Mouse (Mus musculus) kidney, adult 2 months (tissue): ENCODE measurements around the gene Ppa1. TPM values are rescaled to one million over a fixed set of nuclear protein-coding genes. Genes with fewer than 3 reads are reported as not detected.

Experiments
- DNase-seq: peaks from one replicate; pipeline ENCODE4 v3.0.0; 2021
- H3K27ac ChIP-seq: fragments of 200-500 bp; 2 replicates; pipeline ENCODE4 v1.5.1; 2012; ENCODE audit warnings: low read depth, low read length, control low read depth, inconsistent platforms; ENCODE audit not compliant: insufficient read depth
- H3K27me3 ChIP-seq: fragments of 200-500 bp; replicated peaks from 2 replicates; pipeline ENCODE4 v1.6.1; 2012; ENCODE audit warnings: mild to moderate bottlenecking, moderate library complexity, low read length, inconsistent platforms; ENCODE audit not compliant: control insufficient read depth, insufficient read depth
- H3K36me3 ChIP-seq: fragments of 200-500 bp; 2 replicates; pipeline ENCODE4 v1.6.1; 2012; ENCODE audit warnings: mild to moderate bottlenecking, moderate library complexity, low read length, inconsistent platforms; ENCODE audit not compliant: control insufficient read depth, insufficient read depth
- H3K4me1 ChIP-seq: fragments of 200-500 bp; 2 replicates; pipeline ENCODE4 v1.6.1; 2011; ENCODE audit warnings: low read length; ENCODE audit not compliant: control insufficient read depth, insufficient read depth
- H3K4me3 ChIP-seq: fragments of 200-500 bp; 2 replicates; pipeline ENCODE4 v1.5.1; 2011; ENCODE audit warnings: mild to moderate bottlenecking, low read depth, low read length, control low read depth; ENCODE audit not compliant: insufficient read depth
- CTCF ChIP-seq: fragments of 200-500 bp; conservative IDR thresholded peaks from 2 replicates; pipeline ENCODE4 v1.5.1; 2011; ENCODE audit warnings: low read depth, mild to moderate bottlenecking, control low read depth, low read length, moderate library complexity, mixed read lengths; ENCODE audit not compliant: insufficient read depth, insufficient read length
- POLR2A ChIP-seq: fragments of 200-500 bp; IDR thresholded peaks from one replicate; pipeline ENCODE4 v1.6.1; 2011; ENCODE audit warnings: low read depth, low read length, control low read depth
- WGBS: fragments of 180-500 bp; shearing (Covaris S2); methylation state at CpG from one replicate; pipeline ENCODE4 v1.1.7; 2018; 5-methylcytosine and 5-hydroxymethylcytosine counted together
- polyA plus RNA-seq: library from polyadenylated mRNA; depleted of rRNA; stranded (reverse); fragments of >200 nt; gene quantifications from 2 replicates; pipeline ENCODE4 v1.2.3, GENCODE M21; 2012

Ppa1 gene
- polyA plus RNA-seq, 1 experiment, result 34.6 TPM

DNA sequence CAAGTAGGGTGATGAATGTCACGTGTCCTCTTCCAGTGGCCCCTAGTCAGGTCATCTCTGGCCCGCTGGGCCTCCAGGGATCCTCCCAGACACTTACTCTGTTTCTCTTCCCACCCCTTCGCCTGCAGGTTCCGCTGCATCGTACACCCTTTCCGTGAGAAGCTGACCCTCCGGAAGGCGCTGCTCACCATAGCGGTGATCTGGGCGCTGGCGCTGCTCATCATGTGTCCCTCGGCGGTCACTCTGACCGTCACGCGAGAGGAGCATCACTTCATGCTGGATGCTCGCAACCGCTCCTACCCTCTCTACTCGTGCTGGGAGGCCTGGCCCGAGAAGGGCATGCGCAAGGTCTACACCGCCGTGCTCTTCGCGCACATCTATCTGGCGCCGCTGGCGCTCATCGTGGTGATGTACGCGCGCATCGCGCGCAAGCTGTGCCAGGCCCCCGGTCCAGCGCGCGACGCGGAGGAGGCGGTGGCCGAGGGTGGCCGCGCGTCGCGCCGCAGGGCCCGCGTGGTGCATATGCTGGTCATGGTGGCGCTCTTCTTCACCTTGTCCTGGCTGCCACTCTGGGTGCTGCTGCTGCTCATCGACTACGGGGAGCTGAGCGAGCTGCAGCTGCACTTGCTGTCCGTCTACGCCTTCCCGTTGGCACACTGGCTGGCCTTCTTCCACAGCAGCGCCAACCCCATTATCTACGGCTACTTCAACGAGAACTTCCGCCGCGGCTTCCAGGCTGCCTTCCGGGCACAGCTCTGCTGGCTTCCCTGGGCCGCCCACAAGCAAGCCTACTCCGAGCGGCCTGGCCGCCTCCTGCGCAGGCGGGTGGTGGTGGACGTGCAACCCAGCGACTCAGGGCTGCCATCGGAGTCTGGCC lies 22.7 kb upstream of the Ppa1 start:
- H3K27ac ChIP-seq, result no peak overlapping the region
- WGBS, result 6% methylated on average over 74 of the region's 74 CpGs
- H3K36me3 ChIP-seq, result no peaks in the 10 kb centered on the region
- no peak for TF ChIP-seq CTCF
- no peak for TF ChIP-seq POLR2A
- peak overlapping the region; percentile 20; the same call in 1 of the 2 replicates for H3K4me3 ChIP-seq
- no peak for DNase-seq
- H3K4me1 ChIP-seq, result no peaks in the 10 kb centered on the region
- no peaks in the 10 kb centered on the region for H3K27me3 ChIP-seq

- Histone ChIP-seq H3K27ac (no peak overlapping the region), H3K27me3 (no peaks in the 10 kb centered on the region), H3K36me3 (no peaks in the 10 kb centered on the region), H3K4me1 (no peaks in the 10 kb centered on the region), H3K4me3 (no peak overlapping the region)
- 80% methylated on average over 3 of the region's 3 CpGs for WGBS
- no peak for TF ChIP-seq POLR2A
- no peak for TF ChIP-seq CTCF
- DNase-seq, result no peak
Observed at GRCm38 (mm10) chr10:61626551-61626950, 21.8 kb upstream of the Ppa1 start.

GRCm38 (mm10) chr10:61627195-61627937 lies 21.0 kb upstream of the Ppa1 start:
- H3K27me3 ChIP-seq, result no peaks in the 10 kb centered on the region
- TF ChIP-seq POLR2A (no peak), CTCF (no peak)
- H3K36me3 ChIP-seq, result no peaks in the 10 kb centered on the region
- H3K4me3 ChIP-seq, result no peak overlapping the region
- 66% methylated on average over 15 of the region's 15 CpGs for WGBS
- H3K4me1 ChIP-seq, result no peaks in the 10 kb centered on the region
- H3K27ac ChIP-seq, result no peak overlapping the region
- peak; percentile 17 for DNase-seq

GRCm38 (mm10) chr10:61627938-61628250 lies 20.5 kb upstream of the Ppa1 start:
- no peak overlapping the region for H3K27ac ChIP-seq
- TF ChIP-seq CTCF, result no peak
- TF ChIP-seq POLR2A, result no peak
- DNase-seq, result peak; percentile 6
- WGBS, result 66% methylated on average over 4 of the region's 4 CpGs
- no peaks in the 10 kb centered on the region for H3K27me3 ChIP-seq
- H3K4me1 ChIP-seq, result no peaks in the 10 kb centered on the region
- no peak overlapping the region for H3K4me3 ChIP-seq
- H3K36me3 ChIP-seq, result no peaks in the 10 kb centered on the region

DNA sequence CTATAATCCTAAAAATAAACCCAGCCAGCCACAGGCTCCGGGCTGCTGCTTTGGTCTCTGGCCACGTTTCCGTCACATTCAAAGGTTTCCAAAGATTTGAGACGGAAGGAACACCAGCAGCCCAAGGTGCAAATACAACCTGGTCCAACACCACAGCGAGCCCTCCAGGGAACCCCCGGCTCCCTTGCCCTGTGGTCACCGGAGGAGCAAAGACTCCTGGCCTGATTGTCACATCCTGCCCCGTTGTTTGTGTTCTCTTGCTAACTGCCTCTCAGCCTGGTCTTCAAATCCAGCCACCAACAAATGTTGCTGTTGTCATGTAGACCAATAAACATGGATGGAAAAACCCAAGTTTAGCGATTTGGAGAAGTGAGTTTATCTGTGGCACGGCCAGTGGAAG lies 15.9 kb upstream of the Ppa1 start:
- Histone ChIP-seq H3K27ac (no peak overlapping the region), H3K36me3 (no peaks in the 10 kb centered on the region), H3K27me3 (no peaks in the 10 kb centered on the region), H3K4me3 (no peak overlapping the region), H3K4me1 (no peaks in the 10 kb centered on the region)
- 58% methylated on average over 10 of the region's 10 CpGs for WGBS
- no peak for DNase-seq
- TF ChIP-seq CTCF (no peak), POLR2A (no peak)

GRCm38 (mm10) chr10:61637055-61637454 lies 11.3 kb upstream of the Ppa1 start:
- Histone ChIP-seq H3K27ac (no peak overlapping the region), H3K4me1 (no peaks in the 10 kb centered on the region), H3K36me3 (no peaks in the 10 kb centered on the region), H3K27me3 (no peaks in the 10 kb centered on the region), H3K4me3 (no peak overlapping the region)
- no peak for DNase-seq
- TF ChIP-seq POLR2A (no peak), CTCF (no peak)
- 78% methylated on average over 7 of the region's 7 CpGs for WGBS

- TF ChIP-seq CTCF, result no peak
- TF ChIP-seq POLR2A, result no peak
- no peaks in the 10 kb centered on the region for H3K36me3 ChIP-seq
- no peaks in the 10 kb centered on the region for H3K27me3 ChIP-seq
- H3K4me3 ChIP-seq, result no peak overlapping the region
- no peak for DNase-seq
- WGBS, result 59% methylated on average over 4 of the region's 4 CpGs
- no peaks in the 10 kb centered on the region for H3K4me1 ChIP-seq
- no peak overlapping the region for H3K27ac ChIP-seq
Observed at GRCm38 (mm10) chr10:61640363-61640762, 8.0 kb upstream of the Ppa1 start.
